Mouse (Mus musculus) heart, postnatal 10 days (tissue): Measurements from ENCODE around the gene Agap1. TPM values are rescaled to one million over a fixed set of nuclear protein-coding genes. Genes with fewer than 3 reads are reported as not detected.

Experiments used
- DNase-seq, 2 experiments: peaks; one replicate each; pipeline ENCODE4 v3.0.0; 2021
- intact Hi-C: fragments of 180-260 bp; cut with DNase I; formaldehyde crosslinking; loops from one replicate; pipeline ENCODE4 v1.15.1; 2025
- total RNA-seq, 2 experiments: library from RNA; stranded (reverse); gene quantifications; 2 replicates each; pipeline ENCODE4 v1.2.3; 2021

The Agap1 gene
- total RNA-seq, 2 experiments from 2014 or later: 54.4 to 57.6 TPM

- no peak for DNase-seq
- intact Hi-C loops: no loop called here
Observed at GRCm38 (mm10) chr1:89780675-89781074, 326.1 kb downstream of the Agap1 start.

- intact Hi-C loops: no loop called here
- DNase-seq: peak; percentile 18 to 49
Observed at GRCm38 (mm10) chr1:89781861-89782260, 327.3 kb downstream of the Agap1 start.

- intact Hi-C loops: no loop called here
- DNase-seq: no peak
Observed at GRCm38 (mm10) chr1:89786793-89787192, 332.2 kb downstream of the Agap1 start.

GRCm38 (mm10) chr1:89798724-89799123 is 344.1 kb downstream of the Agap1 start:
- intact Hi-C loops: no loop called here
- no peak for DNase-seq

- intact Hi-C loops: no loop called here
- DNase-seq: peak in 1 of 2 experiments; percentile 7
Observed at GRCm38 (mm10) chr1:89801506-89801905, 346.9 kb downstream of the Agap1 start.

- intact Hi-C loops: no loop called here
- no peak for DNase-seq
Observed at GRCm38 (mm10) chr1:89804981-89805380, 350.4 kb downstream of the Agap1 start.

GRCm38 (mm10) chr1:89812816-89813215 is 358.2 kb downstream of the Agap1 start:
- intact Hi-C loops: no loop called here
- DNase-seq: no peak

- intact Hi-C loops: no loop called here
Observed at GRCm38 (mm10) chr1:89816487-89817206, 362.0 kb downstream of the Agap1 start.

GRCm38 (mm10) chr1:89821822-89822221 is 367.2 kb downstream of the Agap1 start:
- intact Hi-C loops: no loop called here
- DNase-seq: no peak

More at GRCm38 (mm10) chr1:89816487-89817206, 362.0 kb downstream of the Agap1 start:
- no peak for DNase-seq

- intact Hi-C loops: no loop called here
- DNase-seq: no peak
Observed at GRCm38 (mm10) chr1:89822431-89822830, 367.8 kb downstream of the Agap1 start.

GRCm38 (mm10) chr1:89823036-89823435 is 368.4 kb downstream of the Agap1 start:
- intact Hi-C loops: no loop called here
- no peak for DNase-seq

- intact Hi-C loops: no loop called here
- no peak for DNase-seq
Observed at GRCm38 (mm10) chr1:89827051-89827450, 372.4 kb downstream of the Agap1 start.

- intact Hi-C loops: no loop called here
- no peak for DNase-seq
Observed at GRCm38 (mm10) chr1:89831095-89831494, 376.5 kb downstream of the Agap1 start.

- intact Hi-C loops: no loop called here
- no peak for DNase-seq
Observed at GRCm38 (mm10) chr1:89844064-89844463, 389.5 kb downstream of the Agap1 start.

- no peak for DNase-seq
- intact Hi-C loops: no loop called here
Observed at GRCm38 (mm10) chr1:89845487-89845886, 390.9 kb downstream of the Agap1 start.

GRCm38 (mm10) chr1:89846148-89846547 is 391.5 kb downstream of the Agap1 start:
- DNase-seq: peak; percentile 32 to 35

GRCm38 (mm10) chr1:89848356-89849039 is 393.9 kb downstream of the Agap1 start:
- intact Hi-C loops: no loop called here

More at GRCm38 (mm10) chr1:89846148-89846547, 391.5 kb downstream of the Agap1 start:
- intact Hi-C loops: no loop called here

GRCm38 (mm10) chr1:89849151-89849860 is 394.7 kb downstream of the Agap1 start:
- no peak for DNase-seq
- intact Hi-C loops: no loop called here

More at GRCm38 (mm10) chr1:89848356-89849039, 393.9 kb downstream of the Agap1 start:
- DNase-seq: no peak

- no peak for DNase-seq
- intact Hi-C loops: no loop called here
Observed at GRCm38 (mm10) chr1:89849861-89850230, 395.2 kb downstream of the Agap1 start.

GRCm38 (mm10) chr1:89850681-89851414 is 396.2 kb downstream of the Agap1 start:
- intact Hi-C loops: no loop called here
- DNase-seq: no peak

GRCm38 (mm10) chr1:89859182-89859581 is 404.6 kb downstream of the Agap1 start:
- DNase-seq: peak; percentile 66 to 77
- intact Hi-C loops: loop anchor here (5.0 kb wide), 1 partner anchor 83 kb away; no protein-coding TSS in a partner anchor
